Mouse (Mus musculus) E14TG2a.4 (cell line): ENCODE results near the gene Cdk15.

ENCODE experiments used
- CTCF ChIP-seq: conservative IDR thresholded peaks from 2 replicates; pipeline ENCODE4 v1.5.1; 2014; ENCODE audit warnings: low read length
- POU5F1 ChIP-seq: IDR thresholded peaks from 2 replicates; pipeline ENCODE4 v1.6.1; 2014; ENCODE audit warnings: low read length, borderline replicate concordance

GRCm38 (mm10) chr1:59272189-59272588, 15.5 kb downstream of the Cdk15 start:
- no peak for TF ChIP-seq CTCF
- TF ChIP-seq POU5F1 = no peak
